Mouse (Mus musculus): ENCODE measurements around the gene Fdx1l.
"Not testable (repeated sequence)": the region's sequence is repeated elsewhere in the genome, so short reads cannot be mapped to it uniquely, and the experiment has no call there.

Fdx1l gene

DNA sequence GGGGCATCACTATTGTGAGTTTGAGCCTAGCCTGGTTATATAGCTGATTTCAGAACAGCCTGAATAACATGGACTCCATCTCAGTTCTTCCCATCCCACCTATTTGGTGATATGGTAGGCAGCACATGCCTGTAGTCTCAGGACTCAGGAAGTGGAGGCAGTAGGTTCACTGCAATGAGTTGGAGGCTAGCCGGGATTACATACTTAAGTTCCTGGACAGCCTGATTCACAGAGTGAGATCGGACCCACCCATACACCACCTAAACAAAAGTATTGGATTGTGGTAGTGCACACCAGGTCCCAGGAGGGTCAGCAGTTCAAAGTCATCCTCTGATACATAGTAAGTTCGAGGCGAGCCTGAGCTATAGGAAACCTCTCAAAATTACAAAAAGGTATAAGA is 773 bp downstream of the Fdx1l start:
- DNase-seq (ENCODE audit: low read depth) = no peak

DNA sequence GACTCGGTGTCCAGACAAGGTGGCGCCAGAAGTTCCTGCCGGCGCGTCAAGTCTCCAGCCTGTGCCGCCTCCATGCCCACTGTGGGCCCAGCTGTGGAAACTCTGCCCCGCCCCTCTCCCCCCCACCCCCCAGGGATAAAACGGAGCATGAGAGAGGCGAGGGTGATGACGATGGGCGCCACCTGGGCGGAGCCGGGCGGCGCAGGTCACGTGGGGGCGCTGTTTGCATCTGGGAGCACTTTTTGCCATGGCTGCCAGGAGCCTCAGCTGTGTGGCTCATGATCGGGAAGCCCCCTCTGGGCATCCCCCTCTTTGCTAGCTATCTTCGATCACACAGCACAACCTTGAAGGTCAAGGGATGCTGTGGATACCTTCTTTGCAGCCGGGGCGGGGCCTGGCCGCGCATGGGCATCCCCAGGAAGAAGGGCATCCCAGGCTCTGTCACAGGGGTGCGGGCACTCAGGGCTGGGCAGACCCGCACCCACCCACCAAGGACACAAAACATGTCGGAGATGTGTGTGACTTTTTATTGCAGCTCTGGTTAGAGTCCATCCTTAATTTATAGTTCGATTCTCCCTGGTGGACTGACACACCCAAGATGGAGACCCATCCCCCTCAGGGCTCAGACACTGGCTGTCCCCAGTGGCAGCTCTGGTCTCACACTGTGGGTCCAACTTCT is 6.3 kb downstream of the Fdx1l start, which contains the start of gene Zglp1:
TSS of gene Zglp1 (minus strand) at position 88 of the 679 bp plus-strand sequence.
- DNase-seq (ENCODE audit: low read depth) = no peak

DNA sequence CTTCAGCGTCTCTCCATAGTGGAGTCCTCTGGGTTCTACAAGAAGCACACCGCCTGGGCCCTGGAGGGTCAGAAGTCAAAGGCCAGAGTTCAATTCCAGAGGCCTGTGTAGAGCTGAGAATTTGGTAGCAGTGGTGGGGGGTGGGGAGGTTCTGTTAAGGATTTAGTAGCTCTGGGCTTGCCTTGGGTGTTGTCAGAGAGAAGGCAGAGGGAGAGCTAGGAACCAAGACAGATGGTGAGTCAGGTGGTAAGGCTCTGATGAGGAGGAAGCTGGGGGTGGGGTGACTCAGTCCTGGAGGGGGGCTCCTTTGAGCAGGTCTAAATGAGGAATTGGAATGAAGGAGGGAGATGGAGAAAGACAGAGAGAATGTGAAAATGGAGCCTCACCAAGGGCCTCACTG is 10.5 kb downstream of the Fdx1l start:
- DNase-seq (ENCODE audit: low read depth) = no peak

DNA sequence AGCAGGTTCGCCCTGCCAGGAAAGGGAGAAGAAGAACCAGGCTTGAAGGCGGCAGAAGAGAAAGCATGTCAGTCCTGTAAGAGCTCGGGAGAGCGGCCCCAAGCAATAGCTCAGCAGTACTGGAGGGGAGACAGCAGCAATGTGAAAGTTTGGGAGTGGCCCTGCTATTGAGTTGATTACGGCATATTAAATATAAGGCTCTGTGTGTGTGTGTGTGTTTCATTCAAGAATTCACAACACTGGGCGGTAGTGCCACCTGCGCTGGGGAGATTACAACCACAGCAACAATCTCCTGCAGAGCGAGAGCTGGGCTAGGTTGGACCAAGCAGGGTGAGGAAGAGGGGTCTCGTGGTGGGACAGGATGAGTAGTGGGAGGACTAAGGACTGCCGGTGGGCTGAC is 21.8 kb downstream of the Fdx1l start:
- no peak for DNase-seq (ENCODE audit: low read depth)

DNA sequence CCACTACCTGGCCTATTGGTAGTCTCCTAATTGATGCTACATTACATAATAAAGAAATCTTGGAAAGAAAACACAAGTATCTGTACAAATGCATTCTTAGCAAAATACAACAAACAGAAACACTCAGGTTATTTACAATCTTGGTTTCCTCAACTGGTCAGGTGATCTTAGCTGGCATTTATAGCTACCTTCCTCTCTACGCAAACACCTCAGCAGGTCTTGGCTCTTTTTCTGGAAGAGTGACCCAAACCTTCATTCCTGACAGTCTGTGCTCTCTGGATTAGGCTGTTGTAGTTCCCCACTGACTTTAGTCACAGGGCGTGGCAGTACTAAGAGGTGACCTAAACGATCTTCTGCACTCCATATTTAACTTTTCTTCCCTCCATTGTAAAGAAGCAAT is 28.2 kb downstream of the Fdx1l start:
- no peak for DNase-seq (ENCODE audit: low read depth)

DNA sequence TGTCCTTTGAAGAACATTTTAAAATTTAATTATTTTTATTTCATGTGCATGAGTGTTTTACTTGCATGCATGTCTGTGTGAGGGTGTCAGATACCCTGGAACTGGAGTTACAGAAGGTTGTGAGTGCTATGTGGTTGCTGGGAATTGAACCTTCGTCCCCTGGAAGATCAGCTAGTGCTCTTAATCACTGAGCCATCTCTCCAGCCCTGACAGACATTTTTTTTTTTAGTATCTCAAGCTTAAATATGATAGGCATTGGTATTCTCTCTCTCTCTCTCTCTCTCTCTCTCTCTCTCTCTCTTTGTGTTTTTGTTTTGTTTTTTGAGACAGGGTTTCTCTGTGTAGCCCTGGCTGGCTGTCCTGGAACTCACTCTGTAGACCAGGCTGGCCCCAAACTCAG is 28.6 kb downstream of the Fdx1l start:
- DNase-seq (ENCODE audit: low read depth) = not testable (repeated sequence)

DNA sequence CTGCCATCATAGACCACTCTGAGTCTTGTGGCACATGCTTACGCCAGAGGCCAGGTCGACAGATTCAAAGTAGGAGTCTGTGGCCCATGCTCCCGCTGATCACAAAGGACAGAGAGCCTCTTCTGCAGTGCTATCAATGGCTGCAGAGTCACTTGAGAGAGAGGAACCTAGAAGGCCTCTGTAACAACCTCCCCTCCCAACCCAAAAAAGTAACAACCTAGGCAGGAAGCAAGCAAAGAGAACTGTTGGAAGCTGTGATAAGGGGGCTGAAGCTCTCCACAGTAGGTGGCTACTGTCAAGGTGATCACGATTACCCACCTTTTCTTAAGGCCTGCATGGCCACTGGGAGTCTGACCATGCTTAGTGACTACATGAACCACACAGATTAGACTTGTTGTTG is 29.9 kb downstream of the Fdx1l start:
- DNase-seq (ENCODE audit: low read depth) = no peak

DNA sequence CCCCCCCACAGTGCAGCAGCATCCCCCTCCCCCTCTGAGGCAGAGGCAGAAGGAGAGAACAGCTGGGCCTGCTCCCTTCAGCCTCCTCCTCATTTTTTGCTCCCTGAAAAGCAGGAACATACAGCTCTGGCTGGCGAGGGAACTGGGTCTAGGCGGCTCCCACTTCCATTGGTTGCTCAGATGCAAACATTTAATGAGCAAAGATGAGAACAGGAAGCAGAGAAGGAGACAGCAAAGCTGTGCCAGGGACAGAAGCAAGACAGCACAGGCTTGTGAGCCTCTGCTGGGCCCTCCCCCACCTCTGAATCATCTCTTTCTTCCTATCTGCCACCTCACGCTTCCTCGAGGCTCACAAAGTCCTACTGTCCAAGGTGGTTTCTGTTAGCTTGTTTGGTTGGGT is 32.1 kb downstream of the Fdx1l start:
- no peak for DNase-seq (ENCODE audit: low read depth)

DNA sequence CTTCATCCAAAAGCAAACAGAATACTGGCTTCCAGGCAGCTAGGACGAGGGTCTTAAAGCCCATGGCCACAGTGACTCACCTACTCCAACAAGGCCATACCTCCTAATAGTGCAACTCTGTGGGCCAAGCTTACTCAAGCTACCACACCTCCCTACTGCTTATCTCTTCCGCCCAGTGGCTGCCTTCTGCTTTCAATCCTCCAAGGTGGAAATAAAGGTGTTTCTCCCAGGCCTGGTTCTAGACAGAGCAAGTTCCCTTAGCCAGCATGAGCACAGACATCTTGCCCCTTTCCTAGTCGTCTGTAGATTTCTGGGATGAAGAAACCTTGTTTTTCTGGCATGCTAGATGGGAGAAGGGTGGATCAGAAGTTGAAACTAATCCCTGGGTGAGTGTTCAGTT is 33.6 kb downstream of the Fdx1l start:
- no peak for DNase-seq (ENCODE audit: low read depth)

DNA sequence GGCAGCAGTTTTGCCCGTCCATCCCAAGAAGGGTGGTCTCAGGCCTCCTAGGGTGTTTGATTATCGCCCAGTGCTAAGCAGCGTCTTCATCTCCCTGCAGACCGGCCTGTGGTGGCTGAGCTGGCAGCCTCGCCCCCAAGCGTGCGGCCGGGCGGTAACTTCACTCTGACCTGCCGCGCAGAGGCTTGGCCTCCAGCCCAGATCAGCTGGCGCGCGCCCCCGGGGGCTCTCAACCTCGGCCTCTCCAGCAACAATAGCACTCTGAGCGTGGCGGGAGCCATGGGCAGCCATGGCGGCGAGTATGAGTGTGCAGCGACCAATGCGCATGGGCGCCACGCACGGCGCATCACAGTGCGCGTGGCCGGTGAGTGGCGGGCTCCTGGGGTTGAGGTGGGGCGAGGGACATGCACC is 35.9 kb downstream of the Fdx1l start:
- no peak for DNase-seq (ENCODE audit: low read depth)

DNA sequence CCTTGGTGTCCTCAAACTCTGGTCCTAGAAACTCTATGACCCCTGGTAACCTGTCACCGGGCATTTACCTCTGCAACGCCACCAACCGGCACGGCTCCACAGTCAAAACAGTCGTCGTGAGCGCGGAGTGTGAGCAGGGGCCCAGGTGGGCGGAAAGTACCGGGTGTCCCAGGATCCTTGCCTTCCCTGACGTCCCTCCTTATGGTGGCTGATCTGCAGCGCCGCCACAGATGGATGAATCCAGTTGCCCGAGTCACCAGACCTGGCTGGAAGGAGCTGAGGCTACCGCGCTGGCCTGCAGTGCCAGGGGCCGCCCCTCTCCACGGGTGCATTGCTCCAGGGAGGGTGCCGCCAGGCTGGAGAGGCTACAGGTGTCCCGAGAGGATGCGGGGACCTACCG is 36.7 kb downstream of the Fdx1l start:
- DNase-seq (ENCODE audit: low read depth) = no peak

DNA sequence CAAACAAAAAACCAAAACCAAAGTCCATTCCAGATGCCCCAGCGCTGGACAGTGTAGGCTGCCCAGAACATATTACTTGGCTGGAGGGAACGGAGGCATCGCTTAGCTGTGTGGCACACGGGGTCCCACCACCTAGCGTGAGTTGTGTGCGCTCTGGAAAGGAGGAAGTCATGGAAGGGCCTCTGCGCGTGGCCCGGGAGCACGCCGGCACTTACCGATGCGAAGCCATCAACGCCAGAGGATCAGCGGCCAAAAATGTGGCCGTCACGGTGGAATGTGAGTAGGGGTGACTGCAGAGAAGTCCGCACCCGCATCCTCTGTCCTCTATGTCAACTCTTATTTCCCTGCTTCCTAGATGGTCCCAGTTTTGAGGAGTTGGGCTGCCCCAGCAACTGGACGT is 37.3 kb downstream of the Fdx1l start:
- no peak for DNase-seq (ENCODE audit: low read depth)

DNA sequence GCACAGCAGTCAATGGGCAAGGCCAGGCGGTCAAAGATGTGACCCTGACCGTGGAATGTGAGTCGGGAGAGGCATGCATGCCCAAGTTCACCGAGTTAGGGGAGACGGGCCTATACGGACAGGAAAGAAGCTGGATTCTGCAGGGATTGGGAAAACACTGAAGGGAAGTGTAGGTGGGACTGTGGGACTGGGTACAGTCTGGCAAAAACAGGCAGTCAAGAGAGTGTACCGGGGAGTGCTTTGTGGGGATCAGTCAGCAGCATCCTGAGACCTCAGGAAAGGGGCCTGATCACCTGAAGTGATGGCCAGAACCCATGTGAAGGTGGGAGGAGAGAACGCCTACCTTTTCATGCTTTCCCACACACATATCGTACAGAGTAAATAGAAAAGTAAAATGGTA is 37.8 kb downstream of the Fdx1l start:
- no peak for DNase-seq (ENCODE audit: low read depth)

DNA sequence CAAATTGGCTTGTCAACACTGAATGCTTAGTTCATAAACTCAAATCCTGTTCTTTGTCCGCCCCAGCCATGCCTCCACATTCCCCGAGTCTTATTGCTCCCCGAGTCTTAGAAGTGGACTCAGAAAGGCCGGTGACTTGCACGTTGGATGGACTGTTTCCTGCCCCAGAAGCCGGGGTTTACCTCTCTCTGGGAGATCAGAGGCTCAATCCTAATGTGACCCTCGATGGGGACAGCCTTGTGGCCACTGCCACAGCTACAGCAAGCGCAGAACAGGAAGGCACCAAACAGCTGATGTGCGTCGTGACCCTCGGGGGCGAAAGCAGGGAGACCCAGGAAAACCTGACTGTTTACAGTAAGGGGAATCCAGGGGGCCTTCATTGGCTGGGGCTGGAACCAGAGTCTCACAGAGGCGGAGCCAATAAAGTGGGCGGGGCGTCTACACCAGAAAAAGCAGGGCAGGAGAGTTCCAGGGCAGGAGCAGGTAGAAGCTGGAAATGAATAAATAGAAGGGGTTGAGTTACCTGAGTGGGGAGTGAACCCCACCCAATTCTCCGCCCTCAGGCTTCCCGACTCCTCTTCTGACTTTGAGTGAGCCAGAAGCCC is 38.8 kb downstream of the Fdx1l start:
- no peak for DNase-seq (ENCODE audit: low read depth)

DNA sequence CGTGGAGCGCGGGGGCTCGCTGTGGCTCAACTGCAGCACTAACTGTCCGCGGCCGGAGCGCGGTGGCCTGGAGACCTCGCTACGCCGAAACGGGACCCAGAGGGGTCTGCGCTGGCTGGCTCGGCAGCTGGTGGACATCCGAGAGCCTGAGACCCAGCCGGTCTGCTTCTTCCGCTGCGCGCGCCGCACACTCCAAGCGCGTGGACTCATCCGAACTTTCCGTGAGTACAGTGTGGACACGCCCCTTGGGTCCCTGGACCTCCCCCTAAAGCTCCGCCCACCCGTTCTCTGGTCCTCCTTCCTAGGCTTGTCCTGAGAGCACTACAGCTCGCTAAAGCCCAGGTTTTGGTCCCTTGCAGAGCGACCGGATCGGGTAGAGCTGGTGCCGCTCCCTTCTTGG is 40.3 kb downstream of the Fdx1l start:
- peak; percentile 72 for DNase-seq (ENCODE audit: low read depth)

DNA sequence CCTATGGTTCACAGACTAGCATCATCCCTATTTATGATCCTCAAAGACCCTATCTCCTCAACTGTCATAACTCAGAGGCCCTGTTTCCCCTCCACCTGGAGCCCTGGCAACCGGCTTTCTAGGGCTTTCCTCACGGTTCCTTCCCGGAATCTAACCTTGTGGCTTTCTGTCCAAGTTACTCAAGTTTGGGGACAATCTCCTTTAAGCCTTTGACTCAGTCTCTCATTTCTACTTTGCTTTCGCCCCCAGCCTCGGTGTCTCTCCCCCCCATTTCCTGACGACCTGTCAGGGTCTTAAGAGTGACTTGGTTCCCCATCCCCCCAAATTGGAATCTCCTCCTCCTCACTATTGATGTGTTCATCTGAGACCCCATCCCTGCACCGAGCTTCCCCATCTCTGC is 40.9 kb downstream of the Fdx1l start:
- DNase-seq (ENCODE audit: low read depth) = no peak

DNA sequence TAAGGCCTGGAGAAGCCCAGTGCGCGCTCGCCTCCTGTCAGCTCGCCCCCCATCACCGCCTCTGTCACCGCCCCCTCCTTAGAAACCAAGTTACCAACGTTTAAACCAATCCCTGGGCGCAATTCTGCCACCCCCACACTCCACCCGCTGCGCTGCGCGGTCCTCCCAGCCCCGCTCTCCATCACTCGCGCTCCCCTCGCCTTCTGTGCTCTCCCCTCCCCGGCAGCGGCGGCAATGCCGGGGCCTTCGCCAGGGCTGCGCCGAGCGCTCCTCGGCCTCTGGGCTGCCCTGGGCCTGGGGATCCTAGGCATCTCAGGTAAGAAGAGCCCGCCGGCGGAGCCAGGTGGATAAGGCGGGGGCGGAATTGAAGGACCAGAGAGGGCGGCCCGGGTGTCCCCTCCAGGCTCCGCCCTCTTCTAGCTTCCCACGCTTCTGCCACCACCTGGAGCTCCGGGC is 41.5 kb downstream of the Fdx1l start, which contains the start of gene Icam5:
TSS of gene Icam5 (plus strand) at position 178 of the 456 bp plus-strand sequence.
- DNase-seq (ENCODE audit: low read depth) = no peak

DNA sequence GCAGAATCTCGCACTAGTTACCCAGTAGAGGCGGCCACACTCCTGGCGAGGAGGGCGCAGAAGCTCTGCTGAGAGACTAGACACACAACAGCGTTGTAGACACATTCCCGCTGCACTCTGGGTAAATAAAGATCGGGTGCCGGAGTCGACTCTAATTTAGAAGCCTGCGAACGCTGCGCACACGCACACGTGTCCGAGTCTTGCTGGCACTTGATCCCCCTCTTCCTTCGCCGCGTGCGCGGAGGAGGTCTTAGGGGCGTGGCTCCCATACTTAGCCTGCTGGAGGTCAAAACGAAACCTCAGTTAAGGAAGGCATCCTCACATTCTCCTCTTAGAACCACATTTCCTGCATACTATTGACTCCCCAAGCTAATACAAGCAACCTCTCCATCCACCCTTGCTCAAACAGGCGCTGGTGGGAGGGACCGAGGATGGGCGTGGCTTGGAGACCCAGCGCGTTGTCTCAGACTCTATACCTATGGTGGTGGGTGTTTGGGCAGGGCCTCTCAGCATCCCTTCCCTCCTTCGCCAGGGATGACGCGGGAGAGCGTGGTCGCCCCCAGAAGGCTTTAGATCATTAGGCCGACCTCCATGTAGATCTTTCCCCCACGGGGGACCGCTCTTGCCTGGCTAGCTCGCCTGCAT is 42.0 kb downstream of the Fdx1l start:
- DNase-seq (ENCODE audit: low read depth) = peak; percentile 47

DNA sequence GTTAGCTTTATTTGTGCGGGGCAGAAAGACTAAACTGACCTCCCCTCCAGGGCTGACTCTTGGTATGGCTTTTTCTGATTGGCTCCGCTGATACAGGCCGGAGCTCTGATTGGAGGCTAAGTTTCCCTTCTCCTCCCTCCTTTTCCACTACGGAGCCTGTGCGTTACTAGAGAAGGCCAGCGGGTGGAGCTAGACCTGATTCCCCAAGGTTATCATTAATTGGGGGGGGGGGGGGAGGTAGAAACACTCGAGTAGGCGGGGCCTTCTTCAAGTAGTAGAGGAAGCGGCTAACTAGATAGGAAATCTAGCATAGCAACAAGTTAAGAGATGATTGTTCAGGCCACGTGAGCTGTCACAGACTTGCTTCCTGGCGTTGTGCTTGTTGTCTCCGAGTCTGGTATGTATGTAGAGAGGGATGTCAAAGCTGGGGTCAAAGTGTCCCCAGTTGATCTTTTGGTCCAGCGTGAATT is 42.6 kb downstream of the Fdx1l start:
- peak; percentile 95 for DNase-seq (ENCODE audit: low read depth)

DNA sequence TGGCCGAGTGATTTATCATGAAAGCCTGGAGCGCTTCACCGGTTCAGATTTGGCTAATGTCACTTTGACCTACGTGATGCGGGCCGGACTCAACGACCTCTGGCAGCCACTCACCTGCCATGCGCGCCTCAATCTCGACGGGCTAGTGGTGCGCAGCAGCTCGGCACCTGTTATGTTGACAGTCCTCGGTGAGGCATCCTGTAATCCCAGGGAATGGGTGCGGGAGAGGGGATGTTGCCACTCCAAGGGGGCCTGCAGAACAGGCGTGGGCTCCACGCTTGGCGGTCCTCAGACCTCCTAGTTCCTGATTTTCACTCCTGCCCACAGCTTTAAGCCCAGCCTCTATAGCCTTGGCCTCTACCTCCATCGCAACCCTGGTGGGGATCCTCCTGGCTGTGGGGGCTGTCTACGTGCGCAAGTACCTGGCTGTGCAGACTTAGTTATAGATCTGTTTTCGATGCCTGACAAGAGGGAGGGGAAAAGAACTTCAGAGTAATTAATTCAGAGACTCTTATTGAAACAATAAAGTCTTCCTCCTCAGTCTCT is 43.3 kb downstream of the Fdx1l start:
- no peak for DNase-seq (ENCODE audit: low read depth)

DNA sequence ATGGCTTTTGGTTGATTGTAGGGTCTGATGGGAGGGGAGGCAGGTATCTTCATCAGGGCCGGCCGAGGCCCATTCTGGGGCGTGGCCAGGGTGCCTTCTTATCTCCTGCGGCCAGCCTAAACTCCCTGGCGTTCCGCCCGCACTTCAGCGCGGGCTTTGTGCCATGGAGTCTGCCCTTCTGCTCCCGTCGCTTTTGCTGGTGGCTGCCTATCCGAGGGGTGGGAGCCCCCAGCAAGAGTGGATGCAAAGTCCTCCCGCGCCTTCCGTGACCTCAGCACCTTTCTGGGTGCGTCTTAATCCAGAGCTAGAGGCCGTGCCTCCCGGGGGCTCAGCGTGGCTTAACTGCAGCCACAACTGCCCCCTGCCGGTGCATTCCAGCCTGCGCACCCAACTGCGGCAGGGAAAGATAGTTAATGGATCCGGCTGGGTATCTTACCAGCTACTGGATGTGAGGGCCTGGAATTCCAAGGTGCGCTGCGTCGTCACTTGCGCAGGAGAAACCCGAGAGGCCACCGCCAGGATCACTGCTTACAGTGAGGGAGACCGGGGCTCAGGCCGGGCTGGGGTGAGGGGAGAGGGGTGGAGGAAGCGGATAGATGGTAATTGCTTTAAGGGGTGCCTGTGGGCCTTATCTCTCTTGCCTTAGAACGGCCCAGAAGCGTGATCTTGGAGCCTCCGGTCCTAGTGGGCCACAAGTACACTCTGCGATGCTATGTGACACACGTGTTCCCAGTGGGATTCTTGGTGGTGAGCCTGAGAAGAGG is 43.9 kb downstream of the Fdx1l start, which contains the start of gene Icam4:
TSS of gene Icam4 (plus strand) at position 83 of the 764 bp plus-strand sequence.
- no peak for DNase-seq (ENCODE audit: low read depth)

DNA sequence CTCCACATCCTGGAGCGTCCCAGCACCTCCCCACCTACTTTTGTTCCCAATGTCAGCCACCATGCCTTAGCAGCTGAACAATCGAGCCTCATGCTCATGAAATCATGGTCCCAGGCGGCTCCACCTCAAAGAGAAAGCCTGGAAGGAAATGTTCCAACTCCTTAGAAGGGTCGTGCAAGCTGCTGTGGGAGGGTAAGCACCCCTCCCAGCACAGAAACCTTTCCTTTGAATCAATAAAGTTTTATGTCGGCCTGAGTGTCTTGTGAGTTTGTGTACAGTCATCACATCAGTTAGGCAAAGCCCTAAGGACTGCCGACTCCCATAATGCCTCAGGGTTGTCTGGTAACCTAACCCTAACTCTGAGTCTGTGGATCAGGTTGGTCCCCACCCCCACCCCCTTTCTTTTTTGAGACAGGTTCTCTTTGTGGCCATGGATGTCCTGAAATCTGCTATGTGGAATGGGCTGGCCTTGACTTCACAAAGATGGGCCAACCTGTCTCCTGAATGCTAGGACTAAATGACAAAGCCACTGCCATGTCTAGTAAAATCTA is 44.8 kb downstream of the Fdx1l start:
- no peak for DNase-seq (ENCODE audit: low read depth)
